Mouse (Mus musculus) embryonic stem cell, embryonic (primary cell): ENCODE measurements around the gene Itch.
"Not testable (repeated sequence)": the region's sequence is repeated elsewhere in the genome, so short reads cannot be mapped to it uniquely, and the experiment has no call there.

Source experiments
- CTCF ChIA-PET, 4 experiments: fragments of 300-600 bp in 2 of 4; fragments of 350-600 bp in 2 of 4; sonication (Branson Sonifier 250); formaldehyde crosslinking; loops; one replicate each; lab custom pipeline; 2022; ENCODE audit warnings: inconsistent platforms in 2 of 4; lab: Charles Lee
- POLR2A ChIA-PET, 4 experiments: fragments of 300-600 bp in 2 of 4; fragments of 350-600 bp in 2 of 4; sonication (Branson Sonifier 250); formaldehyde crosslinking; loops; one replicate each; lab custom pipeline; 2022; ENCODE audit warnings: antibody characterized with exemption in 4 of 4, inconsistent platforms in 1 of 4; lab: Charles Lee

Gene Itch

DNA sequence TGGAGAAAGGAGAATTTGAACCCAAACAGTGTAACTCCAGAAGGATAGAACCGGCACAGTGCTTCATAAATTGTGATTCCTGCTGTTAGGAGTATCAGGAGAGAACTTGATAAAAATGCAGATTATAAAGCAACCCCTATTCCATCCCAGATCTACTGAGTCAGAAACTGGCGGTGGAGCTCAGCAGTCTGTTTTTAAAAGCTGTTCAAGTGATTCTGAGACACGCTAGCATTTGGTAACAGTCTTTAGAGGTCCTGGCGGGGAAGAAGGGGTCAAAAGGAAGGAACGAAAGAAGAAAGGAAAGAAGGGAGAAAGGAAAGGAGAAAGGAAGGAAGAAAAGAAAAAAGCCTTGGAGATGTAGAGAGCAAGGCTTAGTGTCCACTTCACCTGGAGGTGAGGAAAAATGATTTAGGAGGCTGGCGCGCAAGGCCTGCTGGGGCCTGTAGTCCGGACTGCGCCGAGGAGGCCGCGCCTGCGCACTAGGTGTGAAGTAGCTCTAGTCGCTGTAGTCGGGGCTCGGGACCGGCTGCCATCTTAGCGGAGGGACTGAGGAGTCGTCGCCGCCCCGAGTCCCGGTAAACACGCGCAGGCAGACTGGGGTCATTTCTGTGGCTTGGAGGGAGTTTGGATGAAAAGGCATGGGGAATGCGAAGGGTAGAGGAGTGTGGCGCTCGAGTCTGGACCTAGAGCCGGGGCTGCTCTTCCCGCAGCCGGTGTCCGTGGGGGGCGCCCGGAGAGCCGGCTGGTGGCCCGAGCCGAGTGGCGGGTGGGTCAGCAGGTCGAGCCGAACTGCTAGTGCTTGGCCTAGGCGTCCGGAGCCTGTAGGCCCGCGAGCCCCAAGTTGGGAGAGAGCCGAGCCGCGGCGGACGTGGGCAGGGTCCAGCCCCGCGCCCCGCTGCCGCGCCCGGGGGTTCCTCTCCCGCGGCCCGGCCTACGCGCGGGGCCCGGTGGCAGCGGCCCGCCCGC is at the start of gene Itch:
Gene Itch, plus strand, starts transcription at position 499 of the 966 bp plus-strand sequence.
- CTCF ChIA-PET, result interaction anchor here in 2 of 4 experiments (0.7 to 1.2 kb wide), 3 partner anchors 14 to 100 kb away, joined by 3 to 5 read pairs (median 3); no protein-coding TSS in a partner anchor
- POLR2A ChIA-PET, result interaction anchor here (0.7 to 3.1 kb wide), 48 partner anchors 9 to 663 kb away, joined by 3 to 27 read pairs (median 4); partner anchors contain the start of genes Ahcy (in 3 of the 4), Eif2s2 (in 2 of the 4), Dynlrb1 (in 1 of the 4) and Map1lc3a (in 1 of the 4)

GRCm38 (mm10) chr2:155084546-155084945 is 48.8 kb upstream of the Itch start:
- POLR2A ChIA-PET, result interaction anchor here in 2 of 4 experiments (0.6 to 9.0 kb wide), 4 partner anchors 10 to 188 kb away, joined by 3 to 45 read pairs (median 3); partner anchors contain the start of gene Ahcy (in 2 of the 2)
- CTCF ChIA-PET, result no interaction called here

GRCm38 (mm10) chr2:155086328-155086727 is 47.0 kb upstream of the Itch start:
- POLR2A ChIA-PET, result interaction anchor here in 2 of 4 experiments (1.2 to 9.0 kb wide), 3 partner anchors 12 to 13 kb away, joined by 3 to 45 read pairs (median 4); partner anchors contain the start of gene Ahcy (in 2 of the 2)
- CTCF ChIA-PET, result interaction anchor here in 1 of 4 experiments (1.0 kb wide), 1 partner anchor 9 kb away, joined by 3 read pairs; no protein-coding TSS in a partner anchor

- POLR2A ChIA-PET, result interaction anchor here in 2 of 4 experiments (0.9 to 9.0 kb wide), 3 partner anchors 9 to 14 kb away, joined by 3 to 45 read pairs (median 5); partner anchors contain the start of gene Ahcy (in 1 of the 2)
- CTCF ChIA-PET, result no interaction called here
Observed at GRCm38 (mm10) chr2:155088264-155088663, 45.0 kb upstream of the Itch start.

- POLR2A ChIA-PET, result interaction anchor here in 3 of 4 experiments (0.5 to 2.2 kb wide), 17 partner anchors 9 to 478 kb away, joined by 3 to 13 read pairs (median 4); partner anchors contain the start of genes Ahcy (in 3 of the 3), Eif2s2 (in 1 of the 3), Itch (in 1 of the 3) and Zfp341 (in 1 of the 3)
Observed at GRCm38 (mm10) chr2:155090909-155091742, 42.2 kb upstream of the Itch start.

GRCm38 (mm10) chr2:155091743-155092075 is 41.6 kb upstream of the Itch start:
- POLR2A ChIA-PET, result interaction anchor here in 3 of 4 experiments (1.0 to 2.2 kb wide), 8 partner anchors 9 to 42 kb away, joined by 3 to 13 read pairs (median 7); partner anchors contain the start of genes Ahcy (in 3 of the 3) and Itch (in 1 of the 3)

More at GRCm38 (mm10) chr2:155090909-155091742, 42.2 kb upstream of the Itch start:
- CTCF ChIA-PET, result interaction anchor here in 3 of 4 experiments (0.6 to 1.9 kb wide), 4 partner anchors 8 to 294 kb away, joined by 3 to 10 read pairs (median 5); no protein-coding TSS in a partner anchor

GRCm38 (mm10) chr2:155093418-155093817 is 39.9 kb upstream of the Itch start:
- ChIA-PET CTCF (interaction anchor here in 1 of 4 experiments (0.6 kb wide), 1 partner anchor 402 kb away, joined by 3 read pairs; no protein-coding TSS in a partner anchor), POLR2A (interaction anchor here in 2 of 4 experiments (0.8 to 1.0 kb wide), 2 partner anchors 19 kb away, joined by 3 read pairs; partner anchors contain the start of gene Ahcy (in 2 of the 2))

More at GRCm38 (mm10) chr2:155091743-155092075, 41.6 kb upstream of the Itch start:
- CTCF ChIA-PET, result interaction anchor here in 2 of 4 experiments (1.2 to 1.9 kb wide), 2 partner anchors 9 kb away, joined by 3 to 5 read pairs; no protein-coding TSS in a partner anchor

DNA sequence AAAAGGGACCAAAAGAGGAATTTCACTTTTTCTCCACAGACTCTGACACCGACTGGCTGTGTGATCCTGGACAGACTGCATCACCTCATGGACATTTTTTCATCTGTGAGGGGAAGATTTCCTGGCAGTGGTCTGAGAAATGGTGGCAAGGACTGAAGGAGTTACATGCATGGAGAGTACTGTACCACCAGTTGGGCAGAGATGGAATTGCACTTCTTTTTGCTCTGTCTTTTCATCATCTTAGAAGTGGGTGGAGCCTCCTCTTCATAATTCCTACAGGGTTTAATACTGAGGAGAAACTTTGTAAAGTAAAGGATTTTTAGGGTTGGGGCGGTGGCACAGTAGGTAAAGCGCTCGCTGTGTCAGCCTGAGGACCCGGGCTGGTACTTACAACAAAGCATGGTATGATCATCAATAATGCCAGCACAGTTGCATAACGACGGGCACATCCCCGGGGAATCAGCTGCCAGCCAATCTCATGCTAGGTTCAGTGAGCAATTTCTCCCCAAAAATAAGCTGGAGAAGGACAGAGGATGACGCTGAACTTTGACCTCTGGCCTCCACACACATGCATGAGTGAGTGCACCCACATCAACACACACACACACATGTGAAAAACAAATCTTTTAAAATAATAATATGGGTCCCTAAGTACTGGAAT is 34.5 kb upstream of the Itch start:
- CTCF ChIA-PET, result no interaction called here
- POLR2A ChIA-PET, result interaction anchor here in 3 of 4 experiments (1.6 to 2.8 kb wide), 3 partner anchors 17 to 25 kb away, joined by 6 to 10 read pairs (median 9); partner anchors contain the start of gene Ahcy (in 2 of the 3)

GRCm38 (mm10) chr2:155099421-155099820 is 33.9 kb upstream of the Itch start:
- POLR2A ChIA-PET, result interaction anchor here in 3 of 4 experiments (0.6 to 2.8 kb wide), 6 partner anchors 12 to 25 kb away, joined by 3 to 10 read pairs (median 7); partner anchors contain the start of gene Ahcy (in 2 of the 3)
- CTCF ChIA-PET, result interaction anchor here in 2 of 4 experiments (0.6 kb wide), 2 partner anchors 9 to 187 kb away, joined by 3 to 10 read pairs; no protein-coding TSS in a partner anchor

- ChIA-PET CTCF (interaction anchor here in 2 of 4 experiments (0.6 kb wide), 2 partner anchors 9 to 188 kb away, joined by 3 to 10 read pairs; no protein-coding TSS in a partner anchor), POLR2A (interaction anchor here in 3 of 4 experiments (0.5 to 2.8 kb wide), 9 partner anchors 13 to 407 kb away, joined by 3 to 11 read pairs (median 6); partner anchors contain the start of genes Ahcy (in 2 of the 3) and Itch (in 2 of the 3))
Observed at GRCm38 (mm10) chr2:155099994-155100795, 33.1 kb upstream of the Itch start.

DNA sequence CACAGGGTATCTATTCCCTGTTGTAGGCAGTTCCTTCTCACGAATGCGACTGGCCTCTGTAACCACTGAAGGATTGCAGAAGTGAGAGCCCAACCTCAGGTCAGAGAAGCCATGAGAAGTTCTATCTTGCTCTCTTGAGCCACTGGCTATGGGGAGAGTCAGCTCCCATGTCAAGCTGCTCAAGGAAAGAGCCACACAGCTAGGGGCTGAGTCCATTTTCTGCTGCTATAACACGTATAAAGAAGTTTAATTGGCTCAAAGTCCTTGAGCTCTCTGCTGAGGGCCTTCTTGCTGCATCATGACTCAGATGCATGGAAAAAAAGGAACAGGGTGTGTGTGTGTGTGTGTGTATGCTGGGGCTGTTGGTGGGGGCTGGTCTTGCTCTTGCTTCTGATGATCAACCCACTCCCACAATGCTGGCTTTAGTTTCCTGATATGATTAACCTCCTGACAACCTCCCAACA is 32.5 kb upstream of the Itch start:
- ChIA-PET CTCF (no interaction called here), POLR2A (interaction anchor here in 3 of 4 experiments (1.1 to 2.8 kb wide), 6 partner anchors 19 to 33 kb away, joined by 3 to 11 read pairs (median 8); partner anchors contain the start of genes Ahcy (in 2 of the 3) and Itch (in 2 of the 3))

- CTCF ChIA-PET, result no interaction called here
- POLR2A ChIA-PET, result interaction anchor here in 3 of 4 experiments (0.7 to 2.8 kb wide), 5 partner anchors 13 to 32 kb away, joined by 3 to 11 read pairs (median 3); partner anchors contain the start of genes Itch (in 2 of the 3) and Ahcy (in 1 of the 3)
Observed at GRCm38 (mm10) chr2:155101761-155102181, 31.5 kb upstream of the Itch start.

GRCm38 (mm10) chr2:155103607-155104006 is 29.7 kb upstream of the Itch start:
- ChIA-PET CTCF (no interaction called here), POLR2A (interaction anchor here in 2 of 4 experiments (0.7 to 1.5 kb wide), 2 partner anchors 25 to 30 kb away, joined by 3 read pairs; partner anchors contain the start of gene Itch (in 1 of the 2))

DNA sequence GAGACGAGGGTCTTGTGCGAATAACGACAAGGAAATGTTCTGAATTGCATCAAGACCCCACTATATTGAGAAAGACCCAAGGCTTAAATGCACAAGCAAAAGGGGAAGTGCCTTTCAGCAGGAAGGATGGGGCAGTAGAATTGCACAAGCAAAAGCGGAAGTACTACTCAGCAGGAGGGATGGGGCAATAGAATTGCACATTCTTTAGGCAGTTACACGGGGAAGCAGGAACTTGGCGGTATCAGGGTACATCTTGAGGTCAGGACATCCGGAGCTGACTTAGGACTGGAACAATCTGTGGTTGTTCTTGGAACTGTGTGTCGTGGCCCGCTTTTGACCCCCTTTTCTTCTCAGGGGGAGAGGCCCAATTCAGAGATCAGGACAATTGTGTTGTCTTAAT is 26.0 kb upstream of the Itch start:
- POLR2A ChIA-PET, result interaction anchor here in 3 of 4 experiments (0.7 to 1.3 kb wide), 5 partner anchors 25 to 57 kb away, joined by 3 to 4 read pairs (median 3); partner anchors contain the start of gene Itch (in 1 of the 3)
- CTCF ChIA-PET, result not testable (repeated sequence)
